Mouse (Mus musculus) CH12.LX (cell line): ENCODE measurements around the gene March7.

ENCODE experiments used
- CTCF ChIP-seq, 2 experiments: IDR thresholded peaks in 1 of 2; conservative IDR thresholded peaks in 1 of 2; 2 replicates each; pipeline ENCODE4 v1.5.1; 2011 to 2012; ENCODE audit warnings: low read depth in 2 of 2, low read length in 2 of 2, improper control_type of control experiment in 1 of 2, inconsistent platforms in 1 of 2, mild to moderate bottlenecking in 1 of 2, moderate library complexity in 1 of 2
- ELF1 ChIP-seq: IDR thresholded peaks from 2 replicates; pipeline ENCODE4 v1.6.1; 2014; ENCODE audit warnings: low read depth, mild to moderate bottlenecking, inconsistent platforms, low read length, improper control_type of control experiment
- EP300 ChIP-seq: IDR thresholded peaks from 2 replicates; pipeline ENCODE4 v1.6.1; 2011; ENCODE audit warnings: low read length, improper control_type of control experiment
- HCFC1 ChIP-seq: IDR thresholded peaks from 2 replicates; pipeline ENCODE4 v1.6.1; 2012; ENCODE audit warnings: low read depth, mild to moderate bottlenecking, inconsistent platforms, low read length, improper control_type of control experiment
- POLR2A ChIP-seq: IDR thresholded peaks from 2 replicates; pipeline ENCODE4 v1.6.1; 2011; ENCODE audit warnings: low read depth, mild to moderate bottlenecking, improper control_type of control experiment, low read length
- RCOR1 ChIP-seq: conservative IDR thresholded peaks from 2 replicates; pipeline ENCODE4 v1.6.1; 2012; ENCODE audit warnings: low read depth, mild to moderate bottlenecking, inconsistent platforms, low read length, improper control_type of control experiment
- TCF12 ChIP-seq: IDR thresholded peaks from 2 replicates; pipeline ENCODE4 v1.6.1; 2014; ENCODE audit warnings: low read depth, mild to moderate bottlenecking, inconsistent platforms, low read length, improper control_type of control experiment
- ZC3H11A ChIP-seq: IDR thresholded peaks from 2 replicates; pipeline ENCODE4 v1.6.1; 2012; ENCODE audit warnings: low read depth, mild to moderate bottlenecking, inconsistent platforms, low read length, improper control_type of control experiment
- ZMIZ1 ChIP-seq: IDR thresholded peaks from 2 replicates; pipeline ENCODE4 v1.6.1; 2012; ENCODE audit warnings: low read depth, mild to moderate bottlenecking, inconsistent platforms, low read length, improper control_type of control experiment
- ZNF384 ChIP-seq: IDR thresholded peaks from 2 replicates; pipeline ENCODE4 v1.6.1; 2012; ENCODE audit warnings: low read depth, low read length, improper control_type of control experiment, inconsistent platforms

DNA sequence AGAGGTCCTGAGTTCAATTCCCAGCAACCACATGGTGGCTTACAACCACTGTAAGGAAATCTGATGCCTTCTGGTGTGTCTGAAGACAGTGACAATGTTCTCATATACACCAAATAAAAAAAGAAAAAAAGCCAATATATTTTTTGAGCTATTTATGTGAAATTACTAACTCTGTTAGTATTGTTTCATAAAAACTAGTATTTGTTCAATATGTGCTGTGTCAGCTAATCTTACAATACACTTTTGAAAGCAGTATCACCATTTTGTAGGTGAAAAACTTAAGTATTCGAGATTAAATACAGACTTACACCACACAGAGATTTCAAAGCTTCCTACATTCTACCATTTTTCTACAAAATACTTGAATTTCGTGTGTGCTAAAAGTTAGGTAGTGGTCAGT, 5.0 kb downstream of the March7 start:
- no peak for TF ChIP-seq EP300
- no peak for TF ChIP-seq ZNF384
- TF ChIP-seq RCOR1, result no peak
- TF ChIP-seq HCFC1, result no peak
- TF ChIP-seq ELF1, result no peak
- TF ChIP-seq POLR2A, result no peak
- no peak for TF ChIP-seq ZC3H11A
- no peak for TF ChIP-seq CTCF (conservative IDR thresholded peaks at IDR 0.05 in 1 of 2, IDR thresholded peaks at IDR 0.05 in 1 of 2; ENCODE audit: low read depth in 2 of 2, low read length in 2 of 2)
- no peak for TF ChIP-seq ZMIZ1
- no peak for TF ChIP-seq TCF12
